Mouse (Mus musculus): ENCODE measurements around the gene 9430015G10Rik.

Gene 9430015G10Rik

GRCm38 (mm10) chr4:156109570-156110331, at the start of gene 9430015G10Rik:
TSS of gene 9430015G10Rik (plus strand) at chr4:156109982.
- peak; percentile 93 for DNase-seq (ENCODE audit: low spot score)

DNA sequence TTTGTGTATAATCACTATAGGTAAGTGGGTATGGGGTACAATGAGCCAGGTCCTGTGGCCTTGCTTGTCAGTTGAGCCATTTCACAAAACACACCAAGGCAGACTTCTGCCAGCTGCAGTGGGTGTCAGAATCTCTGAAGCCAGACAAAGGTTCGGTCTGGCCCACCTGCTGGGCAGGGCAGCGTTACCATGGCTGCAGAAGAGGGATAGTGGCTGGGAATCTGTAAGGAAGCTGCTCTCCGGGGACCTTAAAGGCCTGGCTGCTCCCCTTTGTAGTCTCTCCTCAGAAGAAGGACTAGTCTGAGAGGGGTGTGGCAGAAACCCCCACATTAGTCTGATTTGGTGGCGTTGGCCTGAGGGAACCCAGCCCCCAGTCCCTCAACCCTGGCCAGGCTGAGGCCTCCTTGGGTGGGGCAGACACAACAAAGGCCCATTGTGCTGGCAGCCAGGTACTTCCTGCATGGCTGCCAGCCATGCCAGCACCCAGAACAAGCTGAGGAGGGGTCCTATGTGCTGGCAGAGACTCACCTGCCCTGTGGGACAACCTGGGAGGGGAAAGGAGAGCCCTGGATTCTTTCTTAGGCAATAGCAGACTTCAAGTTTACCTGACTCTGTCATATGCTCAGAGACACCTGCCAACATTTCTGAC, 45.8 kb upstream of the 9430015G10Rik start:
- DNase-seq (ENCODE audit: low spot score): no peak

GRCm38 (mm10) chr4:156064510-156064897, 45.3 kb upstream of the 9430015G10Rik start:
- DNase-seq (ENCODE audit: low spot score): no peak

GRCm38 (mm10) chr4:156065156-156065894, 44.5 kb upstream of the 9430015G10Rik start:
- no peak for DNase-seq (ENCODE audit: low spot score)

GRCm38 (mm10) chr4:156067256-156067949, 42.4 kb upstream of the 9430015G10Rik start:
- no peak for DNase-seq (ENCODE audit: low spot score)

DNA sequence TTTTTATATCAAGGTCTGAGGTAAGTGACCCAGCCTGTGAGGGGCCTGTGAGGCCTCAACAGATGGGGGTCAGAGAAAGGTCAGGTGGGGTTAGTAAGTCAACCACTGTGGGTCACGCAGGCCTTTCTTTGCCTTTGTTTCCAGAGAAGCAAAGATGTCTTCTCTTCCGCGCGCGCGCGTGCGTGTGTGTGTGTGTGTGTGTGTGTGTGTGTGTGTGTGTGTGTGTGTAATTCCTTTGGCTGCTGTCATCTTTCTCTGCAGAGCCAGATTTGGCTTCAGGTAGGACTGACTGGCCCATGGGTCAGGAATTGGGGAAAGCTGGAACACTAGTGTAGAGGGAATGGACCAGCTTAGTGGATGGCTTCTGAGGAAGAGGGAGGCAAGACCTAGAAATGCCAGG, 40.1 kb upstream of the 9430015G10Rik start:
- no peak for DNase-seq (ENCODE audit: low spot score)

- no peak for DNase-seq (ENCODE audit: low spot score)
Observed at GRCm38 (mm10) chr4:156070276-156070675, 39.5 kb upstream of the 9430015G10Rik start.

DNA sequence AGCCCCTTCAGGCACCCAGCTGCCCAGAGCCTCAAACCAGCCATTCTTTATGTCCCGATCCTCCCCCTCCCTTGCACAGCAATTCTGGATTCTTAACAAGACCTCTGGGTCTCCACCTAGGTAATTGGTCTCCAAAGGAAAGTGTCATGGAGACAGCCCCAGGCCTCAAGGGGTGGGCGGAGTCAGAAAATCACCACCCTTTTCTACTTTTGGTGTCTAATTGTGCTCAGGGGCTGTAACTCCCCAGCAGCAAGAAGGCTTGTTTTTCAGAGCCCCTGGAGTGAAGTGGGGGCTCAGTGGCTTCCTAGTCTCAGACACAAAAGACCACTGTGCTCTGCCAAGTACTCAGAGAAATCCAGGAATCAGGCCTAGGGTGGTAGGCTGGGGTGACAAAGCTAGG, 39.1 kb upstream of the 9430015G10Rik start:
- DNase-seq (ENCODE audit: low spot score): no peak

DNA sequence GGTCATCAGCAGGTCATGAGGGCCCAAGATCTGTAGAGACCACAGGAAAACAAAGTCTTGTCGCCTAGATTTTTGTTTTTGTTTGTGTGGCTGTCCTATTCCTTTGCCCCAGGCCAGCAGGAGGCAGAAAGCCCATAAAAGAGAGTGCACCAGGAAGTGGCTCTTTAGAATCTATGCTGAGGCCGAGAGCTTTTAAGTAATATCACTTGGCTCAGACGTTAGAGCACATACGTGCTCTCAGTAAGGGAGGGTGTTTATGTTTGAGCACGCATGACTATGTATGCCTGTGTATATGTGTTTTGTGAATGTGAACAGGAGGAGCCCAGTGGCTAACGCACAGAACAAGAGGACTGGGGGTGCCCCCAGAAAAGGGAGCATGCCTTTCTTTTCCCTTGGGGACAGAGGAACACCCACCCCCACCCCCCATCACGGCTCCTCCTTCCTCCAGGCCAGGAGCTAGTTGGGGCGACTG, 32.8 kb upstream of the 9430015G10Rik start:
- DNase-seq (ENCODE audit: low spot score): no peak

GRCm38 (mm10) chr4:156077499-156078301, 32.1 kb upstream of the 9430015G10Rik start:
- DNase-seq (ENCODE audit: low spot score): peak; percentile 68

DNA sequence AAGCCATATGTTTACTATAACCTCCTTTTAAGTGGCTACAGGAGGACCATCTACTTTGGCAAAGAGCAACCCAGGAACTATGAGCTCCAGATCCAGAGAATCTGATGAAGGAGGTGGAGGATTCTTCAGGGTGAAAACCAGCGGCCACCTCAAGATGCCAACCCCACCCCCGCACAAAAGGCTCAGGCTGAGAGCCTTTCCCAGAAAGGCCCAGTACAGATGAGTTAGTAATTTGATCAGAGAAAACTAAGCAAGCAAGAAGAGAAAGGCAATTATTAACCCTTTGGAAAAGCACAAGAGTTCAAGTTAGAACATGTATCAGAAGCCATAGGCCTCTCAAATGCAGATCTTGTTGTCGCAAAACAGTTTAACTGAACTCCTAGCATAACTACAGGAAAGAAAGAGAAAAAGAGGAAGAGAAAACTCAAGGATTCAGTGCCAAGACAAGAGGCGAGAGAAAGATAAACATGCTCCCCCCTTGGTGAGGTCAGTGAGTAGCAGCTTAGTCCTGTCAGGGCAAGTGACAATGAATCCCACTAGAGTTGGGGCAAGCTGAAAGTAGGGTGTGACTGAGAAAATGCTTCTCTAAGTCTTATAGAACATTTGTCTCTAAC, 27.1 kb upstream of the 9430015G10Rik start:
- no peak for DNase-seq (ENCODE audit: low spot score)

- peak; percentile 80 for DNase-seq (ENCODE audit: low spot score)
Observed at GRCm38 (mm10) chr4:156083348-156083747, 26.4 kb upstream of the 9430015G10Rik start.

GRCm38 (mm10) chr4:156084096-156084879, 25.5 kb upstream of the 9430015G10Rik start:
- no peak for DNase-seq (ENCODE audit: low spot score)

GRCm38 (mm10) chr4:156085256-156085655, 24.5 kb upstream of the 9430015G10Rik start:
- DNase-seq (ENCODE audit: low spot score): no peak

GRCm38 (mm10) chr4:156087398-156088087, 22.2 kb upstream of the 9430015G10Rik start:
- no peak for DNase-seq (ENCODE audit: low spot score)

GRCm38 (mm10) chr4:156091236-156091635, 18.5 kb upstream of the 9430015G10Rik start:
- no peak for DNase-seq (ENCODE audit: low spot score)

DNA sequence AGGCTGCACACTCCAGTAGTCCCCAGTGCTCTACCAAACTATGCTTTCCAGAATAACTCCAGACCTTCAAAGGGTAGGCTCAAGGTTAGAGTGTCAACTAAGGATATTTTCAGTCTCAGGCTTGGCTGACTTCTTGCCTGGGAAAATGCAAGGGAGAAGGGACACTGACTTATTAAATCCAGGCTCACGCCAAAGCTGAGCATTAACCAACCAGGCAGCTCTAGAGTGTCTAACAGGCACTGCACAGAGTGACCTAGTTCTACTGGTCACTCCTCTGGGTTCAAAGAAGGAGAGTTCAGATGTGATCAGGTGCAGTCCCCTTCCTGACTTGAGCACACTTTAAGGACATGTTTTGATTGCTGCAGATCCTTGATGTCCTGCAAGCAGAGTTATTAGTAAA, 17.0 kb upstream of the 9430015G10Rik start:
- no peak for DNase-seq (ENCODE audit: low spot score)

DNA sequence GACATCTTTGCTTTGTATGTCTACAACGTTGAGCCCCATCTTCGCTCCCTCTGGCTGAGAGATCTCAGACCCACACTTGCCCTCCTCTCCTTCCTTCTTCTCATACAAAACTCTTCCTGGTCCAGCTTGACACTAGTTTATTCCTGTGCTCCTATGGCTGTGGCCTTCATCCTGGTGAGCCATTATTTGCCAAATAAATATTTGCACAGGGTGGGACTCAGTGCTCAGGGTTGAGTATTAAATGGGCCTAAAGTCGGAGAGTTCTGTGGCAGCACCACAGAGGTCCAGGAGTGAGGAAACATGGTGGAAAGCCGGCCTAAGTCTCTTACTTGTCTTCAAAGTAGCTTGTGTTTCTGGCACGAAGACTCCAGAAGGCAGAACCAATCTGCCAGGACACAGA, 16.0 kb upstream of the 9430015G10Rik start:
- no peak for DNase-seq (ENCODE audit: low spot score)

- no peak for DNase-seq (ENCODE audit: low spot score)
Observed at GRCm38 (mm10) chr4:156096191-156096590, 13.6 kb upstream of the 9430015G10Rik start.
